Mouse (Mus musculus): ENCODE measurements around the gene Slc2a13. TPM values are rescaled to one million over a fixed set of nuclear protein-coding genes. Genes with fewer than 3 reads are reported as not detected.

Gene Slc2a13
- total RNA-seq, 2 experiments from 2014 or later = 0.07 TPM; not detected in 1

DNA sequence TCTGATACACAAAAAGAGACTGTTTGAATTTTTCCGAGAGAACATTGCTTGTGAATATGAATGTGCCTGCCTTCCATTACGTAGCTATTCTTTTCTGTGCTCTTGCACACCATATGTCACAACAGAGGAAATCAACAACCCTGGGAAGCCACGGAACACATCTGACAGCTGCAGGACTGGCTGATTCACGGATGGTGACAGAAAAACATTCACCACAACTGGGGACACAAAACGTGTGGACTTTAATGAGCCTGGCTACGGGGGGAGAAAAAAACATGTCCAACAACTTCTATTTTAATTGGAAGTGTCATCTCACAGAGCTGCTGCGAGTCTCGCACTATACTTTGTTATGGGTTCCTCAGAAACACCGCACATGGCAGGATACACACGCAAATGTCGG lies 196.0 kb downstream of the Slc2a13 start:
- ATAC-seq (ENCODE audit: poor library complexity, severe bottlenecking) = no peak

DNA sequence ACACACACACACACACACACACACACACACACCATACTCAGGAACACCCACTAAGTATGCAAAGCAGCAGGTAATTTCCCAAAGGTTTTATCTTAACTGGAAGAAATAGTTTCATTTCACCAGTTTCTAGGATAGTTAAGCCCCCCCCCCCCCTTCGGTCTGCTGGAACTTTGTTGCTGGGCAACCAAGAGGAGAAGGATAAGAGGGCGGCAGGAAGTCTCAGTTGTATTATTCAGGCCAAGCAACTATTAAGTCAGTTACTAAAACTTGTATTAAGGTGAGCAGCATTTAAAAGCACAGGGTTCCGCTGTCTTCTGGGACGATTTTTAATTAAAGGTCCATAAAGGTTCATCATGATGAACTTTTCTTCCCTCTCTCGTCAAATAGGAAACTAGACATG lies 198.6 kb downstream of the Slc2a13 start:
- no peak for ATAC-seq (ENCODE audit: poor library complexity, severe bottlenecking)

DNA sequence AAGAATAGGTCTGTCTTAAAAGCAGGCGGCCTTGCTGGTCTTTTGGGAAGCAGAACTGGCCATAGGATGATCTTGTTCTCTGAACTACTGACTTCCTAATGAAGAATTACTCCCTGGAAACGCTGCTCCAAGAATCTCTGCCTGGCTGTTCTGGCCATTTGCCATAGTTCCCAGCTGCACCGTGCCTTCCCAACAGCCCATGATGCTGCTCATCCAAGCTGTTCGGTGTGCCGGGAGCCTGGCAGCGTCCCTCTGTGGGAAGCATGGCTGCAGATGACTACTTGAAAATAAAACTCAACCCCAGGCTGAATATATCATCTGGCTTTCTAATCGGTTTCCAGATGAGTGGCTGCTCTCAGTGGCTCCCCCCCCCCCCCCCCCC lies 199.9 kb downstream of the Slc2a13 start:
- no peak for ATAC-seq (ENCODE audit: poor library complexity, severe bottlenecking)

DNA sequence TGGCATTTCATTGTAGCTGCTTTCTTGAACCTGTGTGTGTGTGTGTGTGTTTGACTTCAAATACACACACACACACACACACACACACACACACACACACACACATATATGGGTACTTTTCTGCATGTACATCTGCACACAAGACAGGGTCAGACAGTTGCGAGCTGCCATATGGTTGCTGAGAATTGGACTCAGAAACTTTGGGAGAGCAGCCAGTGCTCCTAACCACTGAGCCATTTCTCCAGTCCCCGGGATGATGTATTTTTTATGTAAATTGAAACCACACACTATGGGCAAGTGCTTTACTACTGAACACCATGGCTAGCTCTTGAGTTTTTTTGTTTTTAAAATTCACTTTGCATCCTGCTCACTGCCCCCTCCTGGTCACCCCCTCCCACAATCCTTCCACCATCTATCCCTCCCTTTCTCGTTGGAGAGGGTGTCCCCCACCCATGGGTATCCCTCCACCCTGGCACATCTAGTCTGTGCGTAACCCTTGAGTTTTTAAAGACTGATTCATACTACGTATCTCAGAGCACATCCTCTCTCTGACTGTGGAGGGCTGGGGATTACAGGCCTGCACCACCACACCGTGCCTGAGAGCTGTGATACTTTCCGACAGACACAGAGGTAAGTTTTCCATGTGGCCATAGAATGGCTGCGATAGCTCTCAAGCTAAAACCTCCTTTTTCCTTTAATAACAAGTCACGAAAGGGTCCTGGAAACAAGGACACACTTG lies 200.4 kb downstream of the Slc2a13 start:
- ATAC-seq (ENCODE audit: poor library complexity, severe bottlenecking) = no peak

DNA sequence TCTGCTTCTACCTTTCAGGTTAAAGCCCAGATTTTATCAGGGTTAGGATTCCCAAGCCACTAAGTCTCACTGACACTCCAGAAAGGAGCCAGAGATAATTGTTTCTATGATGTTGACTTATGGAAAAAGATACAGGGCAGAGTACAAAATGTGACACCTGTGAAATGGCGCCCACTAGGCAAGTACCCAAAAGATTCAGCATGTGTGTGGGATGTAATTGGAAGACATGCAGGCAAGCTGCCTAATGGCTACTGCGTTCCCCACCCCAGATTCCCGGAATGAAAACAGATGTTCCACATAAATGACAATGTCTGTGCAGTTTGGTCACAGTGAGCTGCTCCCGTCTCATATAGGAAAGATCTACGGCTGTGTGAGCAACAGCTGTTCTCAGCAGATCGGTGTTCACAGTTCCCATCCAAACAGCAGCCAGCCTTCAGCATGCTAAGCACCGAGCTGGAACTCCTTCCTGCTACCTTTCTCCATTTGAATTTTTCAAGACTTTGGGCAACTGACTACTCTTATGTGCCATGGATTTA lies 201.1 kb downstream of the Slc2a13 start:
- no peak for ATAC-seq (ENCODE audit: poor library complexity, severe bottlenecking)

DNA sequence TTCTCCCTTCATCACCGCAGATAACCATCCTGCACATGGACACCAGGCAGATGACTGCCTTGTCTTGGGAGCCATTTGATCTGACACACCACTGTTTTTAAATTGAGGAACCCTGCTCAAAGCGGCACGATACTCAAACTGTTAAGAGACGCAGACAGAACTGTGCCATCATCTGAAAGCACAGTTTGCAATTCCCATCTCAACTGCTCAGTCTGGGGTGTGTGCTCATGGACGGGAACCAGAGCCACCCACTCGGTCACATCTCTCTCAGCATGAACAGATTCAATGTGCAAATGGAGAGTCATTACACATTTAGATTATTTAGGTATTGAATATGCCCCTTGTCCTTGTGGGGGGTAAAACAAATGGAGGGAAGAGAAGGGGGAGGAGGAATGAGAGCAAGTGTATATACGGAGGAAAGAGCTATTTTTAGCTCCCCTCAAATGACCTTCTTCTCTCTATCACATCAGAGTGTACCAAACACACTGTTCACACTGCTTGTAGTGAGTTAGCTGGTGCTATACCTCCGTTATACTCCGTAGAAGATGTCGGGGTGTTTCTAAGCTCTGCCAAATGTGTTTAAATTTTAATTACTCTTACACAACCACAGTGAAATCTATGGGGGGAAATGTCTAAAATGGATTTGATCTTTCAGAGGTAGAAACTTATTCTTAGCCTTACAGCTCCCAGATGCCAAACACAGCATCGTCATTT lies 203.2 kb downstream of the Slc2a13 start:
- ATAC-seq (ENCODE audit: poor library complexity, severe bottlenecking) = no peak

DNA sequence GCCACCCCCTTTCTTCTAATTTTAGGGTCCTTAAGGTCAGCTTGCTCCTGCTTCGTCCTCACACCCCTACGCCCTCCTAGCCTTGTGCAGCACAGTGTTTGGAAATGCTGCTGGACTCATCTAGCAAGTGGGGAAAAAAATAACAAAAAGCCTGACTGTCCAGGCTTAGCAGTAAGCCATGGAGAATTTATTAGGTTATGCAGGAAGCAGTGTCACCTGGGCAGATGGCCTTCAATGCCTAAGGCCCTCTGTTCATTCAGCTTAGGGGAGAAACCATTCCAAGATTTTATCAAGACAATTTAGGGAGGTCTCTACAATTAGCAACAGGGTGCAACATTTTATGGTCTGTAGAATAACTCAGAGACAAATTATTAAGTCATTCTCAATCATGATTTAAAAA lies 212.6 kb downstream of the Slc2a13 start:
- ATAC-seq (ENCODE audit: poor library complexity, severe bottlenecking) = no peak

DNA sequence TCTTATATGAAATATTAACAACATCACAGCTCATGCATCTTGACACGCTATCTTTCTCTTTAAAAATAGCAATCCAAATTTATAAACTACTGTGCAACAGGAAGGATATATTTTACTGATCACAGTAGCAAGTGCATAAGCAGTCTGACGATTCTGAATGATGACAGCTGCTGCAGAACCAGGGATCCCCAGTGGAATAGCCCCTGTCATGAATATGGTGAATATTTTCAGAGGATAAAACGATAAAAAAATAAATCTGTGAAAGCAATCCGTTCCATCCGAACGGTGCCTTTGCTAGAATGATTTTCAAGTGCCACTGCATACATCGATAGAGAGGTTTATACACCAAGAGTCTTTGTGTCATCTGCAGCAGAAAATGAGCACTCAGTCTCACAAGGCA lies 222.1 kb downstream of the Slc2a13 start:
- ATAC-seq (ENCODE audit: poor library complexity, severe bottlenecking) = no peak

DNA sequence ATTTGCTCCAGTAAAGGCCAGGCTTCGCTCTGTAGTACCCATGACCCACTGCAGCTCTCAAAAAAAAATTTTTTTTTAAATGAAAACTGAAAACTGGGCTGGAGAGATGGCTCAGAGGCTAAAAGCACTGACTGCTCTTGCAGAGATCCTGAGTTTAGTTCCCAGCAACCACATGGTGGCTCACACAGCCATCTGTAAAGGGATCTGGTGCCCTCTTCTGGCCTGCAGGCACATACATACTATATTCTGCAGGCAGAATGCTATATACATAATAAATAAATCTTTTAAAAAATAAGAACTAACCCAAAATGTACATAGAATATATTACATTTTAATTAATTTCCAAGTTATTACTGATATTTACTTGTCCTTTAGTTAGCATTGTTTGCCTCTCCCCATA lies 234.7 kb downstream of the Slc2a13 start:
- ATAC-seq (ENCODE audit: poor library complexity, severe bottlenecking) = no peak

DNA sequence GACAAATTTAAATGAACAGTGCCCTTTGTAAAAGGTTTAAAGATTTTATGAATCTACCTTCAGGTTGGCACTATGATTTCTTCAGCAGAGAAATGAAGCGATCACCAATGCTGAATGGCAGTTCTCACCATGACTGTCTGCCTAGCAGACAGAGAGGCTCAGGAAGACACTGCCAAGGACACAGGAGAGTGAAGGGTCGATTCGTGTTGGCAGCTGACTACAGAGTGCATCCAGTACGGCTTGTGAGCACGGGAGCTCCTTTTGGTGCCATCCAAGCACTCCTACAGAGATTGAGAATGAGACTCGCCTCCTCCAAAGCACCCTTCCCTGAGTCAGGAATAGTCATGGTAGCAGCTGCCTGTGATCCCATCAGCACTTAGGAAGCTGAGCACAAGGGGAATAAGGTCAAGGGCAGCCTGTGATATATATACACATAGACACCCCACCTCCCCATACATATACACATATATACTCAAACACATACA lies 238.6 kb downstream of the Slc2a13 start:
- no peak for ATAC-seq (ENCODE audit: poor library complexity, severe bottlenecking)

DNA sequence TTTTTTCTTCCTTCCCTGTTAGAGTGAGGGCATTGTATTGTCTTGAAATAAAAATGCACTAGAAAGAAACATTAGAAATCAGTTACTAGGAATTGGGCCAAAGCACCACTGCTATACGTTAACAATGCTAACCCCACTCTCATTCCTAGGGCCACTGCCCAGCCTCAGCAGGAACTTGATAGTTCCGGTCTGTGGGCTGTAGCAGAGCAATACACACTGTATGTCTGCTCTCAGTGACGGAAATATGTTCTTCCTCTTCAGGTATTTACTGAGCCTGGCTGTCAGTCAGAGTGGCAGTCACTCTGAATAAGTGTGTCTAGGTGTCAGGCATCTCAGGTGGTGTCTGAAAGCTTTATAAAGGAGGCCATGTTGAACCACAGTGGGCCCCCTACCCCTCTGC lies 245.3 kb downstream of the Slc2a13 start:
- ATAC-seq (ENCODE audit: poor library complexity, severe bottlenecking) = peak; percentile 57

DNA sequence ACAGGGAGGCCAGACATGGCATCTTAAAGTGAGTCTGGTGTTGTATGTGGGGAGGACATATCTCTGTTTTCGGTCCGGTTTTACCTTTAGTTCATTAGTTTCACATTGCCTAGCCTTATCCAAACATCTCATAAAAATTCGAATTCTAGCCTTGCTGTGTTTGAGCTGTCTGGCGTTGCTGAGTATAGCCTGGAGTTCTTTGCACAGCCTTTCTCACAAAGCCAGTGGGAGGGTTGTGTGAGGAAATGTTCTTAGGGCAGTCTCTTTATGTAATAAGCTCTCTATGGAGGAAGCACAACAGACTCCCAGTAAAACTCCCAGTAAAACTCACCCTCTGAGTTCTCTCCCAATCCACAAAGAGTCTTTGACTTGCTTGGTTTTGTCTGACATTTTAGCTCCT lies 246.0 kb downstream of the Slc2a13 start:
- ATAC-seq (ENCODE audit: poor library complexity, severe bottlenecking) = no peak

DNA sequence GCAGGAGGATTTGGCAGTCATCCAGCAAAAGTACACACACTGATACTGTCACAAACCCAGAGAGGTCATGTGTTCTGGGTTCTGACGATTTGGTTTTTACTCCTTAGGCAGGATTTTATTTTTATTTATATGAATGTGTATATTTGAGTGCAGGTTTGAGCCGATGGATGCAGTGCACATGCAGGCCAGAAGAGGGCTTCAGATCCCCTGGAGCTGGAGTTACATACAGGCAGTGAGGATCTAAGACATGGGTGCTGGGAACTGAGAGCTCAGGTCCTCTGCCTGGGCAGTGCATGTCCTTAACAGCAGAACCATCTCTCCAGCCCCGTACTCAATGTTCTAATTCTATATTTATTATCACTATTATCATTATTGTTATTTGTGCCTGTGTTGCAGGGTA lies 253.7 kb downstream of the Slc2a13 start:
- ATAC-seq (ENCODE audit: poor library complexity, severe bottlenecking) = no peak

DNA sequence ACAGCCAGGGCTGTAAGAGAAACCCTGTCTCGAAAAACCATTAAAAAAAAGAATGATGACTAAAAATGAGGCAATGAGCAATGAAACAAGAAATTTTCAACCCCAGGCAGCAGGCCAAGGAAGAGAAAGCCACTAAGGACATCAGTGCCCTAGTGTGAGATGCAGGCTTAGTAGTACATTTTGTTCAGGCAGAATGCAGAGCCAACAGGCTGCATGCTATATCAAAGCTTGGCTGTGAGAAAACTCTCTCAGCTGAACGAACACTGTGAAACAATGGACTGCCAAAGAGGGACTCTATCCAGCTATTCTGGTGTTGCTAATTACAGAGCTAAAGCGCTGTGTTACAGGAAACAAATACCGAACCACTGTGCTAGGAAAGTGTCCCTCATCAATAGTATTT lies 256.1 kb downstream of the Slc2a13 start:
- ATAC-seq (ENCODE audit: poor library complexity, severe bottlenecking) = no peak

DNA sequence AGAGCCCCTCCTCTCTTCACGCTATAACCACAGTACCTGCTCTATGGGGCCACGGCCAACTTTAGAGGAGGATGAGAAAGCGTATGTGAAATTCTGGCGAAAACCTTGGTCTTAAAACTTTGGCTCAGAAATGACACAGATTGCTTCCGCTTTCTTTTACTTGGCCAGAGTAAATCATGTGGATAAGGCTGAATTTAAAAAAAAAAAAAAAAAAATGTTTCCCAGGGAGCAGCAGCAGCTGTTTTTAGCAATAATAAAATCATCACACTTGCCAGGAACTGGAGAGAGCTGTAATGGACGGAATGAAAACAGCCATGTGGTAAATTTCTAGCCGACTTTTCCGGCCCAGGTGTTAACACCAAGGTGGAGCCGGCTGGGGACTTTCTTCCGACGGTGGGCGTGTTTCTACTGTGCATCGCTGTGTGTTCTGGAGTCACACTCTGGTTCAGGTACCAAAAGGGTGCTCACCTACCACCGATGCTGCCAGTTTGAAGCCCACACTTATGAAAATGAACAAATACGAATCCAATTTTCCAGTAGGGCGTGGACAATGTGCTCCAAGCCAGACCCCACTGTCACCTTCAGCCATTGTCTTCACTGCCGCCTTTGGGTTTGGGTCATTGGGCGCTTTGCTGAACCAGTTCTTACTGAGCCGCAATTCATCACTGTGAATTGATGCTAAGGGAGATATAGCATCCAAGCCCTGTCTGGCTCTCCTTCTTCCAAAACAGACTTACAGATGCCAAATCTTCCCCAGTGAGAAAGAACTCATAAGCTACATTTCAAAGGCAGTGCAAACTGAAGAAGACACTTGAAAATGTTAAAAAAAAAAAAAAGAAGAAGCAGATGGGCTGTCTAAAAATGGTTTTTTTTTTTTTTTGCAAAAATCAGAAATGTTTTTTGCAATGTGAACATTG lies 258.4 kb downstream of the Slc2a13 start:
- ATAC-seq (ENCODE audit: poor library complexity, severe bottlenecking) = no peak

DNA sequence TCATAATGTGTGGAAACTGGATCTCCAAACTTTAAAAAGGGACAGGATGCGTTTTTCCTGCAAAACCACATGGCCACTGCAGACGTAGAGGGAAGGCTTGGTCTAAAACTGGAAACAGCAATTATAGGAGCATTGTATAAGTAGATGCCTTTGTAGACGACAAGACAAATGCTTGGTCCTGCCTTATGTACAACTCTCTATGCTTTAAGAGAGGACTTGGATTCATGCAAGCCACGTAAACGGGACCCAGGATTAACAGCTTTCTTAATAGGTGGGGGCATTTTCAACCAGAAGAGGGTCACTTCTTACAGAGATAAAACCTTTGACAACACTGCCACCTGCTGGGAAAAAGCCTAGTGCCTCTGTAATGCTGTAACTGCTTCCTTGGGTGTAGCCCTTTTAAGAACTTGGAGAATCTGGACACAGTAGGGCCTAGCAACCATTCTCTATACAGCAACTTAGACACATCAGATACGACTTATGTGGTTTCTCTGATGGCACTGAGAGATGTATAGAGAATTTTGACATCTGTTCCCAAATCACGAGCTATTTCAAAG lies 268.7 kb downstream of the Slc2a13 start:
- peak; percentile 66 for ATAC-seq (ENCODE audit: poor library complexity, severe bottlenecking)

DNA sequence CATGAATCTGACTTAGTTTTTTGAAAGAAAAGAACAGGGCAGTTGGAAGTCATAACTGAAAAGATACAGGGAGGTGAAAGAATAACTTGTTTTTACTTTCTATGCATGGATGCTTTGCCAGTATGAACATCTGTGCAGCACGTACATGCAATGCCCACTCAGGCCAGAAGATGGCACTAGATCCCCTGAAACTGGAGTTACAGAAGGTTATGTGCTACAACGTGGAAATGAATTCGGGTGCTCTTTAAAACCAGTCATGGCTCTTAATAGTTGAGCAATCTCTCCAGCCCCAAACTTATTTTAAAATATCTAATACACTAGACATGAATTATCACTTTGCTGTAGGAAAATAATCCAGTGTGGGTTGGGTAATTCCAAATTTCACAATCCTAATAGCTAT lies 271.7 kb downstream of the Slc2a13 start:
- peak; percentile 89 for ATAC-seq (ENCODE audit: poor library complexity, severe bottlenecking)

DNA sequence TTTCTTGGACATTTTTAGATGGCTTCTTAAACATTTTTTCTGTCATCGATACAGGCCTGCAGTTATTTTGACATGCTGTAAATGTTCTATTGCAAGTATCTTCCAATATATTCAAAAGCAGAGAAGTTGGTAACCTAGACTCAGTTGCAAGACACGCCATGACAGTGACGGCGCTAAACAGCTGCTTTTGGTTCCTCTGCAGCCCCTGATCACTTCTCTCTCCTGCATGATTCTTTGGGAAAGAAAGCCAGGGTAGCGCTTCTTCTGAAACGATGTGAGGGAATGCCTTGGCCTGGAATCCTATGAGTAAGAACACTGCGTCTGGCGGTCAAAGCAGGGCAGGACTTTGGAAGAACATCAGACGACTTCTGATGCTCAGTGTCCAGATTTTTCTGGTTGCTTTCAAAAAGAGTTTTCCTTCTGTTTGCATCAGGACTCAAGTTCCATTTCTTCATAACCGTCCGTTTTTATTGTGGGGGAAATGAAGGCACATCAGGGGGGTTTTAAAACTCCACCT lies 273.7 kb downstream of the Slc2a13 start:
- ATAC-seq (ENCODE audit: poor library complexity, severe bottlenecking) = no peak

DNA sequence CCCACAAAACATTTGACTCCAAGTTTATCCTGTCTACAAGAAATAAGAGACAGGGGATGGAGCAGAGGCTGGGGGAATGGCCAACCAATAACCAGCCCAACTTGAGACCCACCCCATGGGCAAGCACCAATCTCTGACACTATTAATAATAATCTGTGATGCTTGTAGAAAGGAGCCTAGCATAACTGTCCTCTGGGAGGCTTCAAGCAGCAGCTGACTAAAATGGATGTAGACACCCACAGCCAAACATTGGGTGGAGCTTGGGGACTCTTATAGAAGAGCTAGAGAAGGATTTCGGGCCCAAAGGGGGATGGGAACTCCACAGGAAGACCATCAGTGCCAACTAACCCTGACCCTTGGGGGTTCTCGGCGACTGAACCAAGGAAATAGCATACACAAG lies 289.6 kb downstream of the Slc2a13 start:
- ATAC-seq (ENCODE audit: poor library complexity, severe bottlenecking) = no peak

DNA sequence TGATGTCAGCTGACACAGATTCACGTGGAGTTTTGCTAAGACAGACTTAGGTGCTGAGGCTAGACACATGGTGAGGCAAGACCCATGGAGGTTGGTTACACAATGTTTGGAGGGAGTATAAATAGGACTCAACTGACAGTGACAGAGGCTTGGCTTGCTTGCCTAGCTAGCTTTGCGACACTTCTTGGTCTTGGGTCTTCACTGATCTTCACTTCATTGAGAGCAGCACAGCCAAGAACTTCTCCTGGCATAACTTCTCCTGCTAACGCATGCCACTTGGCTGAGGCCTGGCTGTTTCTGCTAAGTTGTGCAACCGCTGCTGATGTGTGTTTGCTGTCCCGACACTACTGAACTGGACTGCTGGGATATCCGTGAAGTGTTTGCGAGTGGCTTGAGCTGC lies 290.2 kb downstream of the Slc2a13 start:
- ATAC-seq (ENCODE audit: poor library complexity, severe bottlenecking) = peak; percentile 77

DNA sequence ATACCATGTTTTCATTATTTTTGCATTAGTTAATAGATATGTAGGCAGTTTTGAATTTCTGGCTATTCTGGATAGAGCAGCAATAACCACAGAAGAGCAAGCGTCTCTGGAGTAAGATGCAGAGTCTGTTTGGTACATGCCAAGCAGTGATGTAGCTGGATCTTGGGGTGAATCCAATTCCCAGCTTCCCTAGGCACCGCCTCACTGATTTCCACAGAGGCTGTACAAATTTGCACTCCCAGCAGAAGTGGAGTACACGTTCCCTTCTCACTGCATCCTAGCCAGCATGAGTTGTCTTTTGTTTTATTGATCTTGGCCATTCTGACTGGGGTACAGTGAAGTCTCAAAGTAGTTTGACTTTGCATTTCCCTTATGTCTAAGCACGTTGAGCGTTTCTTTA lies 291.5 kb downstream of the Slc2a13 start:
- no peak for ATAC-seq (ENCODE audit: poor library complexity, severe bottlenecking)
